Mouse (Mus musculus) kidney, postnatal 4 days (tissue): ENCODE data around the gene Tmub2.
"Not testable (repeated sequence)": the region's sequence is repeated elsewhere in the genome, so short reads cannot be mapped to it uniquely, and the experiment has no call there.

Source experiments
- DNase-seq, 2 experiments: peaks; one replicate each; pipeline ENCODE4 v3.0.0; 2021; ENCODE audit warnings: mixed read lengths in 2 of 2

The Tmub2 gene

DNA sequence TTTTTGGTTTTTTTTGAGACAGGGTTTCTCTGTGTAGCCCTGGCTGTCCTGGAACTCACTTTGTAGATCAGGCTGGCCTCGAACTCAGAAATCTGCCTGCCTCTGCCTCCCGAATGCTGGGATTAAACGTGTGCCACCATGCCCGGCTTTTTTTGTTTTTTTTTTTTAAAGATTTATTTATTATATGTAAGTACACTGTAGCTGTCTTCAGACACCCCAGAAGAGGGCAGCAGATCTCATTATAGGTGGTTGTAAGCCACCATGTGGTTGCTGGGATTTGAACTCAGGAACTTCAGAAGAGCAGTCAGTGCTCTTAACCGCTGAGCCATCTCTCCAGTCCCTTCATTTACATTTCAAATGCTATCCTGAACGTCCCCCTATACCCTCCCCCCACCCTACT, 4.5 kb upstream of the Tmub2 start:
- not testable (repeated sequence) for DNase-seq

DNA sequence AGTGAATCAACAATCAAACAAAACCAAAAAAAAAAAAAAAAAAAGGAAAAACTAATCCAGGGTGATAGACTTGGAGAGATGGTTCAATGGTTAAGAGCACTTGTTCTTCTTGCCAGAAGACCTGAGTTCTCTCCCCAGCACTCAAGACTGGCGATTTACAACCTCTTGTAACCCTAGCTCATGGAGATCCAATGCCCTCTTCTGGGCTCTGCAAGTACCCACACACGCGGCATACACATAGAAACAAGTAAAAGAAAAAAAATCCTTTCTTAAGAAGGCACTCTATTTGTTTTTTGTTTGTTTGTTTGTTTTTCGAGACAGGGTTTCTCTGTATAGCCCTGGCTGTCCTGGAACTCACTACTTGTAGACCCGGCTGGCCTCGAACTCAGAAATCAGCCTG, 809 bp upstream of the Tmub2 start:
- no peak for DNase-seq

DNA sequence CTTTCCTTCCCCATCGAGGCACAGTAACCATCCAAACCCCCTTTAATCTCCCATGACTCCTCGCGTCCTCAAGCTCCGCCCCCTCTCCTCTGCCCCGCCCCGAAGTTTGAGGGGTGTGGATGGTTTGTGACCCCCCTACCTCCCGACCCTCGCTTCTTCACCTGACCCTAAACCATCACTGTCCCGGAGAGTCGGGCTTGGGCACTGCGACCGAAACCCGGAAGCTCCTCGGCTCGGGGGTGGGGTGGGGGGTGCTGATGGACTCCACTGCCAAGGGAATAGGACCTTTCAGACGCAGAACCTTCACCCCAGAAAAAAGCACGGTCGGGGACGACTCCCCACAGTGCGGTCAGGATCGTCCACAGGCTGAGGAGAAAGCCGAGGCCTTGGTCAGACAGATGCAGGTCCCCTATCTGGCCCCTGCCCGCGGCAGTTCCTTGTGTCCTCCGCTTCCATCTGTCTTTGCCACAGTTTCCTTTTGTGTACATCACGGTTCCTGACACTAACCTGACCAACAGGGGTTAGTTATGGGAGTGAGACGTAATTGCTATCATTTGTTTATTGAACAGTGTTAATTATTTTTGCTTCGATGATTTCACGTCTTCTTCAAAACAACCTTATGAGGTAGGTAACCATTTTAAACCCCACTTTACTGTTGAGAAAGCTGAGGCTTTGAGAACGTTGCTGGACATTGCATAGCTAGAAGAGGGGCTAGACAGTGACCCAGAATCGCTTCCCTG, 534 bp downstream of the Tmub2 start:
- no peak for DNase-seq

DNA sequence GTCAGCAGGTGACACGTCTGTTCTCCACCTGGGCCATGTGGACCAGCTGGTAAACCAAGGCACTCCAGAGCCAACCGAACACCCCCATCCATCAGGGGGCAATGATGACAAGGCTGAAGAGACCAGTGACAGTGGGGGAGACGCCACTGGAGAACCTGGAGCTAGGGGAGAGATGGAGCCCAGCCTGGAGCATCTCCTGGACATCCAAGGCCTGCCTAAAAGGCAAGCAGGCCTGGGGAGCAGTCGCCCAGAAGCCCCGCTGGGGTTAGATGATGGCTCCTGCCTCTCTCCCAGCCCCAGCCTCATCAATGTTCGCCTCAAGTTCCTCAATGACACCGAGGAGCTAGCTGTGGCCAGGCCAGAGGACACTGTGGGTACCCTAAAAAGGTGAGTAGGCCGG, 2.8 kb downstream of the Tmub2 start:
- DNase-seq, result no peak

DNA sequence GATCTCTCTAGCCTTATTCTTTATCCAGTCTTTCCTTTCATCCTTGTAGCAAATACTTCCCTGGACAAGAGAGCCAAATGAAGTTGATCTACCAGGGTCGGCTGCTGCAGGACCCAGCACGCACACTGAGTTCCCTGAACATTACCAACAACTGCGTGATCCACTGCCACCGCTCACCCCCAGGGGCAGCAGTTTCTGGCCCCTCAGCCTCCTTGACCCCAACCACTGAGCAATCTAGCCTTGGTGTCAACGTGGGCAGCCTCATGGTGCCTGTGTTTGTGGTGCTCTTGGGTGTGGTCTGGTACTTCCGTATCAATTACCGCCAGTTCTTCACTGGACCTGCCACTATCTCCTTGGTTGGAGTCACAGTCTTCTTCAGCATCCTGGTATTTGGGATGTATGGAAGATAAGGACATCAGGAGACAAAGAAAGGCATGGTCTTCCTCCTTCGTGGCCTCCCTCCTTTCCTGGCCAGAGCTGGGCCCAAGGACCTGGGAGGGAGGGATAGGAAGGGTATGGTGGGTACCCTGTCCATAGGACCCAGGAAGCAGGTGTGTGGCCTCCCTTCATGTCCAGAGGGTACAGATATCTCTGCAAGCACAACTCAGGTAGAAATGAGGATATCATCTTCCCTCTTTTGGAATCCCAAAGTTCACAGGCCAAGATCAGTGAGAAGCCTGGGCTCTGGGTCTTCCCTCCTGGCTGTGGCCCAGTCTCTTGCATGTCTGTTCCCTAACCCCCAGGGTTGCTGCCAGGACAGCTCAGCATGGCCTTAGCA, 3.5 kb downstream of the Tmub2 start:
- no peak for DNase-seq

DNA sequence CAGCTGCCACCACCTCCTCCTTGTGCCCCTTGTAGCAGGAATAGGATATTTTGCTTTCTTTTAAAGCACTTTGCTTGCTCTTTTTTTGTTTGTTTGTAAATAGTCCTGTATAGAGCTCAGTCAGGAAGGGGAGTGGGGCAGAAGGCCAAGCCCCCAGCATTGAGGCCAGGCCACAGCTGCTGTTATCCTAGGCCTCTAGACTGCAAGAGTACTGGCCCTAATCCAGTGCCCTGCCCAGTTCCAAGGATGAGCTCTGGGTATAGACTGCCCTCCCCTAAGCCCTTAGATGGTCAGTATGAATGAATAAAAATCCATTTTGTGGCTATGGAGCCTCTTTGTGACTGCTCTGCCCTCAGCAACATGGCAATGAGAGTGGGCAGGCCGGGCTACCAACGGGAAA, 4.2 kb downstream of the Tmub2 start:
- DNase-seq, result no peak

DNA sequence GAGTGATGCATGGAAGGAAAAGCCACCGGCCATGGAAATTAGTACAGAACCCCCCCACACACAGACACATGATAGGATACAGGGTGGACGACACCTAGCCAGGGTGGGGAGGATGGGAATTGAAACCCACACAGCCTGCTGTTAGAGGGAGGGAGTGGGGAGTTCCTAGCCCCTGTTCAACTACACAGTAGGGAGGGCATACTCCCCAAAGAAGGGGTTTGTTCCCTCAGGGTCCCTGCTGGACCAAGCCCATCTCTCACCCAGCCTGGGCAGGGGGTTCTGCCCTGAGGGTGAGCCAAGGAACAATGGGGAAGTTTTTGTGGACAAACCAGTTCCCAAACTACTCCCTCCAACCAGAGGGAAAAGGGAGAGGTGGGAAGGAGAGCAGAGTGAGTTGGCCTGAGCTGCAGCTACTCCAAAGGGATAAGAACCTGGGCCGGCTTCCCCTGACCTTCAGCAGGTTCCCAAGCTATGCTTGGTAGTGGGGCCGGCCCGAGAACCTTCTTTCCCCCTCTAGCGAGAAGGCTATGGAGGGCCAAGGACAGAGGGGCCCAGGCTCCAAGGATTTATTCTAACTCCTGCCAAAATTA, 4.9 kb downstream of the Tmub2 start:
- DNase-seq, result no peak

DNA sequence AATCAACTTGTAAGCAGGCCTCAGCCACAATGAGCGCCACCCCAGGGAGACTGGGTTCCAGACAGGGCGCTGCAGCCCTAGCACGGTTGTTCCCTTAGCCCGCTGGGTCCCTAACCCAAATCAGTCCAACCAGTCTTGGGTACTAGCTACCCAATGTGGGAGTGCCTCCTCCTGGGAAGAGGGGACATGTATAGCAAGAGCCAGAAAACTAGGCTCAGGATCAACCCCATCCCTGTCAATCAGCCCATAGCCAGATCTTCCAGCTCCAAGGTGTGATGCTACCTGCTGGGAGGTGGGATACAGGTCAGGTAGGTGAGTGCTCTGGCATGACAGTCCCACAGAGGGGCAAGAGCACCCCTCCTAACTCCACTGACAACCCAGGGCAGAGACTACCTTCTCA, 5.4 kb downstream of the Tmub2 start:
- DNase-seq, result no peak

DNA sequence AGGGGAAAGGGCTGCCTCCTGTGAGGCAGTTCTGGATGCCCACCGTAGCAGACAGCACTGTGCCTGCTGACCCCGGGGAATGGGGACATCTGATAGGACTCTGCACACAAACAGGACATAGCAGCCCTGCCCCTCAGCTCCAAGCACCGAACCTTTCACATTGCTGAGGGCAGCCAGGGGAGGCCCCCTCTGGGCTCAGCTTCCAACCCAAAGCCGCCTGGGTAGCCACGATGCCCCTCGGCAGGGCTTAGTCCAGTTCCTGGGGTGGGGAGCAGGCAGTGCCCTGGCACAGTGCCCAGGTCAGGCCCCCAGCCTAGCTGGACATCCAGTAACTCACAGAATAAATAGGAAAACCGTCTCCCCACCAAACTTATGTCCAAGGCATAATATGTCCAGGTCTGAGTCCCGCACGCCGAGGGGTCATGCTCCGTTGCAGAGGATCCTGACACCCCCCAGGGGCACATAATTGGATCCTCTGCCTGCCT, 6.4 kb downstream of the Tmub2 start:
- no peak for DNase-seq

DNA sequence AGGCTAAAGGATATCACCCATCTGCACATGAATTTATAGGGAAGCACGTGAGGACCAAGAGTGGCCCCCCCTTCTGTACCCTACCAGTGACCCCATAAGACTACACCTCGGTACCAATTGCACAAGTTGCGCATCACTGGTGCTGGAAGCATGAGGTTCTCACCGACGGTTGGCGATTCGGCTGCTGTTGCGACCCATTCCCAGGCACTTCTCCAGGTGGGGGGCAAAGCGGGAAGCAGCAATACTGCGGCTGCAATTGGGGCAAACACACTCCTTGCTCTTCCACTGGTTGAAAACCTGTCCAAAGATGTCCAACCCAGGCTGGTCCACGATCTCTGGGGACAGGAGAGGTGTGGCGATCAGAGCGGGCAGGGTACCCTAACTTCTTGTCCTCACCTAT, 9.2 kb downstream of the Tmub2 start:
- no peak for DNase-seq

DNA sequence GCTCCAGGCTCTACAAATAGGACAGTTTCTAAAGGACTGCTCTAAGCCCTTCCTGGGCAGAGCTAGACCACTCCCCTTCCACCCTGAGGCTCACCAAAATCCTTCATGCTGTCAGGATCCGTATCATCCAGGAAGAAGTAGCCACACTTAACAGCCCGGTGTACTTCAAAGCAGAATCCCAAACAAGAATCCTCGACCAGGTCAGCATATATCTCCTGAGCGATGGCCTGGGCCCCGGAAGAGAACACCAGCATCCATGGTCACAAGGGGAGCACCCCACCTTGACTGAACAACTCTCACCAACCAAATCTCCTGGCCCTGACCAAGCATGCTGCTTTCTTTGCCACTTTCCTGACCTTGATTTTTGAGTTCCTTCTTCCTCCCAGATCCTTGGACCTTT, 9.7 kb downstream of the Tmub2 start:
- no peak for DNase-seq

DNA sequence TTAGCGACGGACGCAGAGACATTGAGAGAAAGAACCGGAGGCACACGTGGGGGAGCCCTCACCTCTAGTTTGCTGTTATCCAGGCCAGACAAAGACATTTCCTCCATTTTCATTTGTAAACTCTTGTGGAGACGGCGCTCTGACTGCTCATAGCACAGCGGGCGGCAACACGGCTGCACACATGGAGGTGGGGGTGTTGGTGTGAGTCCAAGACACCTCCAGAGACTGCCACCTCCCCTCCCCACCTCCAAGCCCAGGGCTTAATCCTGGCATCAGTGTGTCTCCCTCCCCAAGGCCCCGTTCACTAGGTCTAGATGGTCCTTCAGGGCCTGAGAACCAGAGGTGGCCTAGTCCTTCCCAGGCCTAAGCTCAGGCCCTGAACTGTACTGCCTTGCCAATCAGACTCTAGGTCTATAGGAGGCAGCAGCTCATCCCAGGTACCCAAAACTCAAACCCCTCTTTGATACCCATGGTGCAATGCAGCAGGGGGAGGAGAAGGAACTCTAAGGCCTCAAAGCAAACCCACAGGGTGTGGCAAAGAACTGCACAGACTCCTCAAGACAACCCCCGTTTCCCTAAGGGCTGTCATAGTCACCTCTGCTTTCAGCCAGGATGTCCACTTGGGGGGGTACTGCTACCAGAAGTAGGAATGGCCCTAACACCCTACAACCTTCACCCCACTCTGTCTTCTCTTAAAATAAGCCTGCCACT, 10.3 kb downstream of the Tmub2 start:
- DNase-seq, result no peak

DNA sequence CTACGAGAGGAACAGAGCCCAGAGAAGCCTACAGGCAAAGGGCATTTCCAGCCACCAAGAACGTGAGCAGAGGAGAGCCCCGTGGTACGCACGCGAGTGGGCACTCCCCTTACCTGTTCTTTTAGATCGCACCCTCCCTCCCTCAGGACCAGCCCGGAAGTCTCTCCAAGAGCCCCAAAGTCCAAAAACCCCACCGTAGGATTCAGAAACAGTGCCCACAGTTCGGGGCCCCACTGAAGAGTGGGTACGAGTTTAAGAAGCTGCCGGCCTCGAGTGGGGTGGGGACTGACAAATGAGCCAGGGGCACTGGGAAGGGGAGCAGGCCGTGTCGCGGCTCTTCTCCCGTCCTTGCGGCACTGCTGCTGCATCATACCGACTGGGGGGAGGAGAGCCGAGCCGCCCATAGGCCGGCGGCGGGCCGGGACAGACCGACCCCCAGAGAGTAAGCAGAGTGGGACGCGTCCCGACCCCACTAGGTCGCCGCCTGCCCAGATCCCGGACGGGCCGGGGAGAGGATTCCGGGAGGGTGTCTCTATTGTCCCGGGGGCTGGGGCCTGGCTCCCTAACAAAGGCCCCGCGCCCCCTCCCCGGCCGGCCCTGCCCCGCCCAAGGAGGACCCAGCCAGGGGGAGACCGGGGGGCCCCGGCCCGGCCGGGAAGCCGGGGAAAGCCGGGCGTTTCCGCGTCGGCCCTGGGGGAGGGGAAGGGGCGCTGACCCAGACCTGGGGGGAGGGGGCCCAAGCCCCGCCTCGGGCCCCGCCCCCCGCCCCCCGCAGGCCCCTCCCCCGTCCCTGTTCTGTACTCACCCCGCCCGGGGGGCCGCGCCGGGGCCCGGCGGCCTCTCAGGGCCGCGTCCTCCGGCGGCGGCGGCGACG, 11.1 kb downstream of the Tmub2 start:
- DNase-seq, result peak; percentile 74 to 85

DNA sequence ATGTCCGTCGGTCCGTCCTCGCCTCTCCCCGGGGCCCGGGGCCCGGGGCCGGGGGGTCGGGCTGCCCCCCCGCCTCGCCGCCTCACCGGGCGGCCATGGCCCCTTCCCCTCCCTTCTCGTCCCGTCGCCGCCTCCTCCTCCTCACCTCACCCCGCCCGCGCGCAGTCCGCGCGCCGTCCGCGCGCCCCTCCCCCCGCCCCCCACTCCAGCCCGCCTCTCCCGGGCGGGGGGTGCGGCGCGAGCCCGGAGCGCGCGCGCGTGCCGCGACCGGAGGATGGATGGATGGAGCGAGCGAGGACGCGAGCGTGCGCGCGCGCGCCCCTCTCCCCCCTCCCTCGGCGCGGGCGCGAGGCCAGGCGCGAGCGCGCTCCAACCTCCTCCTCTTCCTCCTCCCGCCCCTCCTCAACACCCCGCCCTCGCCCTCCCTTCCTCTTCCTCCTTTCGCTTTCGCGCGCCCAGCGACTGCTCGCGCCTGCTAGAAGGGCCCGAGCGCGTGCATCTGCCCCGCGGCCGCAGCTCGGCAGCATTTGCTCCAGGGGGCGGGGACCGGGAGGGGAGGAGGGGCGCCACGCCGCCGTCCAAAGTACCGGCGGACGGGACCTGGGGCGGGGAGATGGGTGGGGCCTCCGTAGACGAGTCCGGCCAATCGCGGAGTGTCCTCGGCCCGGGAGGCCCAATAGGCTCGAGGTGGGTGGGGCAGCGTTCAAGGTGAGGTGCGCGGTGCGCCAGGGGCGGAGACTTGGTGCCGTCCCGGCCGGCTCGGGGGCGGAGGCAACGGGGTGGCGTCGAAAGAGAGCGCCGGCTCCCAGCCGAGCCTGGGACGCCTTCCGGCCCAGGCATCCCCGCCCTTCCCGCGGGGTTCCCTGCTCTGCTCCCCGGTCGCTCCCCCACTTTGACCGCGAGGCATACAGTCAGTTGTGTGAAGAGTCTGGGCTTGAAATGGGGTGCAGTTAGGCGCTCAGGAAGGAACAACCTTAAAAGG, 12.1 kb downstream of the Tmub2 start, which contains the start of gene Atxn7l3:
Atxn7l3 (minus strand) TSS at position 141 of the 982 bp plus-strand sequence.
- DNase-seq, result peak; percentile 98 to 99

DNA sequence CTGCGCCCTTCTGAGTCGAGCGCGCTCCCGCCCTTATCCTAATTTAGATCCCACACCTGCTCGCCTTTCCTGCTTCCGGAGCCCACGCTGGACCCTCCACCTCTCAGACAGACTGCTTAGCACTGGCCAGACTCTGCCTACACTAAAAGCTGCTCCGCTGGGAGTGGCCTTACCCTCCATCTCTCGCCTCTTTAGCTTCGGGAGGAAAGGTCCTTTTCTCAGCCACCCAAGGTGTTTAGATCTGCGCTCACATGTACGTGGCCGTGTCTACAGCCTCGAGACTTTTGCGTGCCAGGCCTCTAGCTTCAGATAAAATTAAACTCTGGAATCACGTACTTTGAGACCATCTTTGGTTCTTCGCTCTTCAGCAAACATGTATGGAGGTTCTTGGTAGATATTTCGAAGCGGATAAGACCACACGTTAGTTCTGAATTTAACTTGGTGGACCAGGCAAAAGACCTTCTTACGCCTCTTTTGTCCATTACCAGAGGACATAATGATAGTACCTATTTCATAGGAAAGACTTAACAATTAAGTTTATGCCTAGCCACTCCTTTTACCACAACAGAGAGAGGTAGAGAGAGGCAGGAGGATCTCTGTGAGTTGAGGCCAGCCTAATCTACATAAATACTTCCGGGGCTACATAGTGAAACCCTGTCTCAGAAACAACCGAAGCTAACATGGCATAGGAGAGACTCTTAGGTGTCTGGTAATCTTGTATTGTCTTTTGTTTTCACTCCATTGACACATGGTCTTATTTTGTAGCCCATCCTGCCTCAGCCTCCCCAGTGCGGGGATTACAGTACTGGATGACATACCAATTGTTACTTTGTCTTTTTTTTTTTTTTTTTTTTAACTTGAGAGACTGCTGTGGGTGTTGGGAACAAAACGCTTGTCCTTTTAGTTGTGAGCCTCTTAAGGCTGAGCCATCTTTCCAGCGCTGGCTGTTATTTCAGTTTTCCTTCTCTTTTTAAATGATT, 13.1 kb downstream of the Tmub2 start:
- DNase-seq, result no peak

DNA sequence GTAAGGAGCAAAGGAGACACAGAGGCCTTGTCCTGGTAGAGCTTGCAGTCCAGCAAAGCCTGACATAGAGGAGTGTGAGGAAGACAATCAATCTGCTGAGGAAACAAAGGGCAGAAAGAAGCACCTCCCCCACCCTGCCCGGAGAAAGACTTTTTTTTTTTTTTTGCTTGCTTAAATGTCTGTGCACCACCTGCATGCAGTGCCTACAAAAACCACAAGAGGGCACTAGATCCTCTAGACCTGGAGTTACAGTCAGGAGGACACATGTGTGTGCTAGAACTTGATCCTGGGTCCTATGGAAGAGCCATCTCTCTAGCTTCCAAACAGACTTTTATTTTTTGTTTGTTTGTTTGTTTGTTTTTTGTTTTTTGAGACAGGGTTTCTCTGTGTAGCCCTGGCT, 15.1 kb downstream of the Tmub2 start:
- DNase-seq, result peak; percentile 77 to 82

DNA sequence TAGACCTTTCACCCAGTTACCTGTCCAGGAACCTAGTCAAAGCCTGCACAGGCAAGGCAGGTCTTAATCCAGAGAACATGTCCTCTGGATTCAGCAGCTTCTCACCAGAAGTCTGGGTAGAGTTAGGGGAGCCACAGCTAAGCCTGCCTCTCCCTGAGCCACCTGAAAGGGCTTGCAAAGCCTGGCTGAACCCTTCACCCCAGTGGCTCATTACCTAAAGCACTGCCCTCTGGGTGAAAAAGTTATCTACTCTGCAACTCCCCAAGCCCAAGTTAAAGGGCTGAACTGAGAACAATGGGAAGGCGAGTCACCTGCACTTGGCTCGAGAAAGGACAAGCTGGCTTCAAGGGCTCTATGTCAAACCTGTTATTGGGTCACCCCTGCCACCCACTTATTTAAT, 19.4 kb downstream of the Tmub2 start:
- no peak for DNase-seq

DNA sequence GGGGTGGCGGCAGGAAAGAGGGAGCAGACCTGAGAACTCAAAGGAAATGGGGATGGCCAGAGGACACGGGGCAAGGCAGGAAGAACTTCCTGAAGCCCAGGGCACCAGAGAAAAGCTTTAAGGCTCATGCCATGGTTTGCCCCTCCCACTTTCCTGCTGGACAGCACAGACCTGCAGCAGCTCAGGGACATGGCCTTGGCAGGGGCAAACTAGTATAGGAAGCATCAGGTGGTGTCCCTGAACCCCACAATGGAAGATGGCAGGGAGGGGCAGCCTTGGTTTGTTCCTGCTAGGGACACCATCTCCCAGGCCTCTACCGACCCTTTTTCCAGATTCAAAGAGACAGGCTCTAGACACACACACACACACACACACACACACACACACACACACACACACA, 20.6 kb downstream of the Tmub2 start:
- DNase-seq, result no peak

DNA sequence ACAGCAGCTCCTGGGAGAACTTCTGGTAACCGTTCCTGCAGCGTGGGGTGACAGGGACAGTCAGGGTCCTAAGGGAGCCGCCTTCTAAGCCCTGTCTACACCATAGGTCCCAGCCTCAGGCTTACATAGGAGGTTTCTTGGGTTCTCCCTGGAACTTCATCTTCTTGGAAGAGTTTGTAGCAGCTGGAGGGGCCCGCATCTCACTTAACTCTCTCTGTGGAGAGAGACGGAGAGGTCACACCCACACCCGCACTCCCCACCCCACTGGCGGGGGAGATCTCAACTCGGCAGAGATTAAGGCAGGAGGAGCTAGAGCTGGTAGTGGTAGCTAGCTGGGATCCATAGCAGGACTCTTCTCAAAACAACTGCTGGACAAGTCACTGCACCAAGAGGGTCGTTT, 23.4 kb downstream of the Tmub2 start:
- DNase-seq, result no peak

DNA sequence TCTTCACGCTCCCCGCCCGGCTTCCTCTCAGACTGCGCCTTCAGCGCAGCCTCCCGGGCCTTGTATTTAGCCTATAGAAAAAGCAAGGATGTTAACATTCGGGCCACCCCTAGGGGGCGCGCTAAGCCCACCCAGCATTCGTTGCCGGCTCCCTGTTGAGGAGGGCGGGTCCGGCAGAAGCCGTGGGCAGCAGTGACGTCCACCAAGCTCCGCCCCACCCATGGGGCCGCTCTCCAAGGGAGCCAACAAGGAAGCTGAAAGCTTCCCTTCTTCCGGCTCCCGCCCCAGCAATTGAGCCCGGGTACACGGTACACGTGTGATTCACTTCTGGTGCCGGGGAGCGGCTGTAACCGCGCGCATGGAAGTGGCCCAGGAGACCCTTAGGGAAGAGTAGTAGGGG, 24.2 kb downstream of the Tmub2 start:
- DNase-seq, result peak; percentile 98 to 99
